Mouse (Mus musculus) hindbrain, embryonic 14.5 days (tissue): ENCODE measurements around the gene Trim62. TPM values are rescaled to one million over a fixed set of nuclear protein-coding genes. Genes with fewer than 3 reads are reported as not detected.
A peak's percentile ranks its signal among the peaks of the same experiment; 100 is the strongest.

Experiments used
- ATAC-seq: fragments of 200-750 bp; cut with Nextera tagmentation; 2 replicates; pipeline ENCODE4 v1.8.0; 2017; ENCODE audit warnings: moderate number of reproducible peaks, mild to moderate bottlenecking, moderate TSS enrichment, moderate library complexity; ENCODE audit not compliant: low FRiP score
- DNase-seq: peaks from one replicate; pipeline ENCODE4 v3.0.0-alpha.2; 2015; ENCODE audit warnings: low spot score
- H3K27ac ChIP-seq: fragments of 300-500 bp; sonication (generic); 2 replicates; pipeline ENCODE4 v1.5.1; 2014; ENCODE audit warnings: mild to moderate bottlenecking, moderate library complexity
- H3K27me3 ChIP-seq: fragments of 300-500 bp; sonication (generic); 2 replicates; pipeline ENCODE4 v1.6.1; 2014; ENCODE audit warnings: mild to moderate bottlenecking, low read length, mixed read lengths; ENCODE audit not compliant: control insufficient read depth, insufficient read depth
- H3K36me3 ChIP-seq: fragments of 300-500 bp; sonication (generic); replicated peaks from 2 replicates; pipeline ENCODE4 v1.6.1; 2014; ENCODE audit not compliant: control insufficient read depth, insufficient read depth
- H3K4me1 ChIP-seq: fragments of 300-500 bp; sonication (generic); replicated peaks from 2 replicates; pipeline ENCODE4 v1.6.1; 2014; ENCODE audit warnings: antibody characterized with exemption, low read length, mixed read lengths; ENCODE audit not compliant: control insufficient read depth, insufficient read depth
- H3K4me2 ChIP-seq: fragments of 300-500 bp; sonication (generic); replicated peaks from 2 replicates; pipeline ENCODE4 v1.6.1; 2014; ENCODE audit warnings: mild to moderate bottlenecking, moderate library complexity
- H3K4me3 ChIP-seq: fragments of 300-500 bp; sonication (generic); replicated peaks from 2 replicates; pipeline ENCODE4 v1.5.1; 2014; ENCODE audit warnings: mild to moderate bottlenecking, low read length
- H3K9ac ChIP-seq: fragments of 300-500 bp; sonication (generic); 2 replicates; pipeline ENCODE4 v1.6.1; 2014
- H3K9me3 ChIP-seq: fragments of 300-500 bp; sonication (generic); 2 replicates; pipeline ENCODE4 v1.6.1; 2016; ENCODE audit warnings: low read length; ENCODE audit not compliant: control insufficient read depth
- WGBS: fragments of 180-500 bp; shearing (Covaris S2); extraction: QIAGEN DNeasy Blood & Tissue Kit; methylation state at CpG from one replicate; pipeline ENCODE4 v1.1.7; 2014; 5-methylcytosine and 5-hydroxymethylcytosine counted together
- polyA plus RNA-seq: library from polyadenylated mRNA; unstranded; fragments of >200 nt; fragmentation: Nextera tagmentation; extraction: Ambion mirVana; gene quantifications from 2 replicates; pipeline ENCODE4 v1.2.1, GENCODE M21; 2014

Trim62 gene
- polyA plus RNA-seq, result 31.9 and 35.5 TPM in 2 replicates

DNA sequence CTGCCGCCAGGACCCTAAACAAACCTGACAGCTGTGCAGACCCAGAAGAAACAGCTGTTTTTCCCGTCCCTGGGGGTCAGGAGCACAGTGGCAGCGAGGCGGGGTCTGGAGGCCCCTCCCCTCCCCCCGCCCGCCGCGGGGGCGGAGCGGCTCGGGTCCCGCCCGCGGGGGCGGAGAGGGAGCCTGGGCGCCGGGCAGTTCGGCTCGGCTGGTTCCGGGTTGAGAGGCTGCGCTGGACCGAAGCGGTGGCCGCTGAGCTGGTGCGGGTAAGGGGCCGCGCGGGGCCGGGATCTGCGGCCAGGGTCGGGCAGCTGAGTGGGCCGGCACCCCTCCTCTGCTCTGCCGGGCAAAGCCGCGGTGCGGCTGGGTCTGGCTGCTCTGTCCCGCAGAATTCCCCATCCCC, at the start of gene Trim62:
Gene Trim62, plus strand, starts transcription at position 202 of the 403 bp plus-strand sequence.
- Histone ChIP-seq H3K4me1 (peaks cover 45% of the 10 kb centered on the region), H3K27ac (peak within 1 kb of the TSS; percentile 84), H3K9ac (peak within 1 kb of the TSS; percentile 86), H3K4me3 (peak within 1 kb of the TSS; percentile 88), H3K27me3 (no peaks in the 10 kb centered on the region), H3K4me2 (peak within 1 kb of the TSS; percentile 88), H3K36me3 (no peaks in the 10 kb centered on the region), H3K9me3 (no peaks in the 10 kb centered on the region)
- peak; percentile 67 for ATAC-seq
- WGBS, result under 1% methylated on average over 32 of the region's 37 CpGs
- DNase-seq, result peak; percentile 83

DNA sequence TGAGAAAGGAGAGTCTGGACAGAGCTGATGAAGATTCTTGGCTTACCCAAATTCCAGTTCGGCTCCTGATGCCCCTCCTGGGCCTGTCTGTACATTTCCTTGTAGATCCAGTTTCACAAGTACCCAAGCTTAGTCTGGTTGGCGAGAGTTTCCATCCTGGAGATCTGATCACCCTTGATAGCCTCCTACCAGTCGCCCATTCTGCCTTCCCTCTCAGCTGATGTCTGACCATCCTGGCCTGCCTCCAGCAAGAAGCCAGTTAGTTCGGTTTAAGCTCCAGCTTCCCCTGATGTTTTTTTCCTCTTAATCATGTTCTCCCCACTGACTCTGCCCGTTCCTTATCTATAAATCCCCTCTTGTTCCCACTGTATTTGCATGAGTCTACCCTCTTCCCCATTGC, 45.2 kb upstream of the Trim62 start:
- H3K4me3 ChIP-seq, result no peak overlapping the region
- no peak overlapping the region for H3K4me2 ChIP-seq
- no peak for DNase-seq
- no peaks in the 10 kb centered on the region for H3K36me3 ChIP-seq
- H3K4me1 ChIP-seq, result 0 out of 2 replicates have a peak, but pooled peaks cover 7% of the 10 kb centered on the region
- 70% methylated on average over 5 of the region's 5 CpGs for WGBS
- no peaks in the 10 kb centered on the region for H3K27me3 ChIP-seq
- no peaks in the 10 kb centered on the region for H3K9me3 ChIP-seq
- no peak overlapping the region for H3K27ac ChIP-seq
- H3K9ac ChIP-seq, result no peak overlapping the region
- no peak for ATAC-seq

DNA sequence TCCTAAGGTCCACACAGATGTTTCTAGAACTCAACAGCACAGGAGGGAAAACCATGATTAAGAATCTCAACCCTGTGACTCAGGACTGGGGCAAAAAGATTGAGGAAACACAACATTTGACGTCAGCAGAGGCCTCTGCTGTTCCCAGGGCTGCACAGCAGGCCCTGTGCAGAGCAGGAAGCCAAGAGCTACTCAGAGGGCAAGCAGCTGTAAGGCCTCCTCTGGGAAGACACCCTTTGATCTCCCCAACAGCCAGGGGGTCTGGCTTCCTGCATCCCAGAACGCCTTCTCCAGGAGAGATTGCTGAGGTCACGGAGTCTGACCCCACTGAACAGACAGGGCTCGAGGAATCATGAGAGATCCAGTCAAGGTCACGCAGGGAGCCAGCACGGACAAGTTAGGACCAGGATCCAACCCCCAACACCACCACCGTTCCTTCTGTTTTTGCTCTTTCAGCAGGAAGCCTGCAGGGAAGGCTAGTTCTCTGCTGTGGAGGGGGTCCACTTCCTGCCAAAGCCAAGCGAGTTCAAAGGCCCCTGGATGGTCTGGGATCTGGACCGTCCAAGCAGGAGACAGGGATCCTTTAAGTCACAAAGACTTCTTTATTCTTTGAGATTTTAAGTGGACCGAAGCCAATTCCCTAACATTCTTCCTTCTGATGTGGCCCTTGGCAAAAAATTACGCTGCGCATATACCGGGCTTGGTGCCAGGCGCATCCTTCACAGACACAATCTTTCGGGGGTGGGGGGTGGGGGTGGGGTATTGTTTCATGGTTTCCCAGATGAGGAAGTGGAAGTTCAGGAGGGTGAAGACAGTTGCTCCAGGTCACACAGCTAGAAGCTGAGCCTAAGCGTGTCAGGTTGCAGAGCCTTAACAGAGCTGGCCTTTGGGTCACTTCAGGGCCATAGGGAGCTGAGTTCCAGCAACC, 43.3 kb upstream of the Trim62 start:
- 52% methylated on average over 16 of the region's 16 CpGs for WGBS
- Histone ChIP-seq H3K4me3 (no peak overlapping the region), H3K4me2 (no peak overlapping the region), H3K4me1 (0 out of 2 replicates have a peak, but pooled peaks cover 7% of the 10 kb centered on the region), H3K36me3 (no peaks in the 10 kb centered on the region), H3K27ac (peak overlapping the region; percentile 72), H3K9me3 (no peaks in the 10 kb centered on the region), H3K27me3 (no peaks in the 10 kb centered on the region), H3K9ac (no peak overlapping the region)
- peak; percentile 24; the same call in 1 of the 2 replicates for ATAC-seq
- peak; percentile 53 for DNase-seq

DNA sequence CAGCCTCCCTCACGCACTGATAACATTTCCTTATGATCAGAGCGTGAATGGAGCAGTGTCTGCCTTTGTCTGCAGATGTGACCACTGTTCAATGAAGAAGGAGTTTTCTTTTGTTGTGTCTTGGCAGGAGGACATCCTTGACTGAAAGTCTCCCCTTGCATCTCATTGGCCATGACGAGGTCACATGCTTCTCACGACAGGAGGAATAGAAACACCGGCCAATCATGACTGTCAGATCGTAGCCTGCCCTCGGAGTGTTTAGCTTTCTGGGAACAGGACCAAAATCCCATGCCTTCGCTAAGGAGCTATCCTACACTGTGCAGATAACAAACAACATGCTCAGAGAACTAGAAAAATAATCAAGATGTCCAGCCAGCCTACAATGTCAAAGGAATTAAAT, 42.1 kb upstream of the Trim62 start:
- DNase-seq (peak; percentile 46), ATAC-seq (0 out of 2 replicates have a peak, but pooled peaks have one; percentile 37)
- Histone ChIP-seq H3K4me2 (no peak overlapping the region), H3K27ac (peak overlapping the region; percentile 54), H3K27me3 (no peaks in the 10 kb centered on the region), H3K4me3 (no peak overlapping the region), H3K36me3 (no peaks in the 10 kb centered on the region), H3K9ac (no peak overlapping the region), H3K4me1 (0 out of 2 replicates have a peak, but pooled peaks cover 7% of the 10 kb centered on the region), H3K9me3 (no peaks in the 10 kb centered on the region)
- 23% methylated on average over 8 of the region's 8 CpGs for WGBS

DNA sequence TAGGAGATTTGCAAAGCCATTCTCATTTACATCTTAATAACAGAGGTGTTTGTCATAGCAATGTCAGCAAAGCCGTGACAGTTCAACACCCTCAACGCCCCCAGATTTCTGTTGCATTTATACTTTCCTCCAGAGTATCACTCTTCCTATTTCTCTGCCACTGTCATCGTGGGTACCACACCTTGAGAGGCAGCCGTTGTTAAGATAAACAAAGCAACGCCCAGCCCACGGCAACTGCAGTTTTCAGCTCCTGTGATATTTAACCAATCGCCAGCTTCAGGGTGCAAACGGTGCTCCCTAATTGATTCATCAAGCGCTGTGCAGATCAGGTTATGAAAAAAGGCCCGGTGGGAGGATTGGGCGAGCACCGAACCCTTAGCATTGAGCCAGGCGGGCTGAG, 38.8 kb upstream of the Trim62 start:
- H3K4me1 ChIP-seq, result 0 out of 2 replicates have a peak, but pooled peaks cover 7% of the 10 kb centered on the region
- no peak overlapping the region for H3K4me3 ChIP-seq
- H3K4me2 ChIP-seq, result no peak overlapping the region
- no peak overlapping the region for H3K27ac ChIP-seq
- DNase-seq, result no peak
- no peak overlapping the region for H3K9ac ChIP-seq
- H3K9me3 ChIP-seq, result no peaks in the 10 kb centered on the region
- no peaks in the 10 kb centered on the region for H3K27me3 ChIP-seq
- H3K36me3 ChIP-seq, result no peaks in the 10 kb centered on the region
- 37% methylated on average over 13 of the region's 13 CpGs for WGBS
- no peak for ATAC-seq

DNA sequence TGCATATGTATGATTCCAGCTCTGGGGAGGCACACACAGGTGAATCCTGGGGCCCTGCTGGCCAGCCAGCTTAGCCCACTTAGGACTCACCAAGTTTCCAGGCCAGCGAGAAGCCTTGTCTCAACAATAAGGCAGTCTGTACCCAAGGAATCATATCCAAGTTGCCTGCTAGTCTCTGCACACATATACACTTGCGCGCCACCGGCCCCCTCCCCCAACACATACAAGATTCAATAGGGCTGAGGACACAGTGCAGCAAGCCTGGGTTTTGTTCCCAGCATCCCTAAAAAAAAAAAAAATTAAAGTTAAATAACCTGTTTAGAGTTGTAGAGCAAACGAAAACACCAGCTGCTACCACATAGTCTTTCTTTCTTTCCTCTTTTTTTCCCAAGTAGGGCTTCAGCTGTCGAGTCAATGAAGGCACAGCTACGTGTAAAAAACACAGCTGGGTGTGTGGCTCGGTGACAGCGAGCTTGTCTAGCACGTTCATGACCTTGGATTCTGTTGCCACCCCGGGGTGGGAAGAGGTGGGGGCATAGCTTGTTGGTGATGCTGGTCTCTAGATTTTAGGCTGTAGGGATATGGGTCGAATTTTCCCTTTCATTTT, 37.9 kb upstream of the Trim62 start:
- no peaks in the 10 kb centered on the region for H3K27me3 ChIP-seq
- no peak overlapping the region for H3K4me3 ChIP-seq
- no peak for ATAC-seq
- H3K9ac ChIP-seq, result no peak overlapping the region
- H3K4me2 ChIP-seq, result no peak overlapping the region
- H3K9me3 ChIP-seq, result no peaks in the 10 kb centered on the region
- no peak for DNase-seq
- 68% methylated on average over 12 of the region's 12 CpGs for WGBS
- H3K36me3 ChIP-seq, result no peaks in the 10 kb centered on the region
- H3K27ac ChIP-seq, result no peak overlapping the region
- 0 out of 2 replicates have a peak, but pooled peaks cover 5% of the 10 kb centered on the region for H3K4me1 ChIP-seq

DNA sequence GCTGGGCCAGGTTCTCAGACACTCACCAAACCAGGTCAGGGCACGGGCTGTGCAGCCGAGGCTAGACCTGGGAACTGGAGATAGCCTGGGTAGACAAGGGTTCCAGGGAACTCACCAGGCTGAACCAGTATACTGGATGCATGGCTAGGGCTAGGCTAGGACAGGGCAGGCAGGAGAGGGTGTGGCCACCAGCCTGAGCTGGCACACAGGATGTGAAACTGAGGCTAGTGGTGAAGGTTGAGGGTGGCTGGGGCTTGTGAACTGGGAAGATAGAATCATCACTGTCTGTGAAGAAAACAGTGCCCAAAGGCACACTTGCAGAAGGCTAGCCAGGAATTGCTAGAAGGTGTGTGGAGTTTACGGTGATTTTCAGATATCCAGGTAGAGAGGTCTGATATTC, 34.4 kb upstream of the Trim62 start:
- Histone ChIP-seq H3K4me1 (no peaks in the 10 kb centered on the region), H3K4me3 (no peak overlapping the region), H3K27ac (no peak overlapping the region), H3K27me3 (no peaks in the 10 kb centered on the region), H3K9ac (no peak overlapping the region), H3K4me2 (no peak overlapping the region), H3K9me3 (no peaks in the 10 kb centered on the region), H3K36me3 (no peaks in the 10 kb centered on the region)
- ATAC-seq (no peak), DNase-seq (no peak)
- WGBS, result 95% methylated on average over 3 of the region's 3 CpGs

DNA sequence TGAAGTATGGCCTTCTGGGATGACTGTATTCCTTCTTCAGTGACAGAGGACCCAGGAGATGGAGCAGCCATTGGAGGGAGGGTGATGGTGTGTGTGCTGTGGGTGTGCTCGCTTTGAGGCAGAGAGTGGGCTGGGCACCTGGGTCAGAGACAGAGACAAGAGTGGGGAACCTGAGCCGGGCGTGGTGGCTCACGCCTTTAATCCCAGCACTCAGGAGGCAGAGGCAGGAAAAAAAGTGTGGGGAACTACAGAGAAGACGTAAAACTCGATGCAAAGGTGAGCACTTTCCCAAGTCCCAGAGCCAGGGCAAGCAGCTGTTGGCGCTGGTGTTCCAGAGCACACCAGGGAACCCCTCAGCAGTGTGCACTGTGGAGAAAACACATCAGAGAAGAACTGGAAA, 33.7 kb upstream of the Trim62 start:
- Histone ChIP-seq H3K27me3 (no peaks in the 10 kb centered on the region), H3K9ac (no peak overlapping the region), H3K4me2 (no peak overlapping the region), H3K4me1 (no peaks in the 10 kb centered on the region), H3K9me3 (no peaks in the 10 kb centered on the region), H3K36me3 (no peaks in the 10 kb centered on the region), H3K4me3 (no peak overlapping the region), H3K27ac (no peak overlapping the region)
- no peak for DNase-seq
- ATAC-seq, result no peak
- WGBS, result 81% methylated on average over 7 of the region's 7 CpGs

DNA sequence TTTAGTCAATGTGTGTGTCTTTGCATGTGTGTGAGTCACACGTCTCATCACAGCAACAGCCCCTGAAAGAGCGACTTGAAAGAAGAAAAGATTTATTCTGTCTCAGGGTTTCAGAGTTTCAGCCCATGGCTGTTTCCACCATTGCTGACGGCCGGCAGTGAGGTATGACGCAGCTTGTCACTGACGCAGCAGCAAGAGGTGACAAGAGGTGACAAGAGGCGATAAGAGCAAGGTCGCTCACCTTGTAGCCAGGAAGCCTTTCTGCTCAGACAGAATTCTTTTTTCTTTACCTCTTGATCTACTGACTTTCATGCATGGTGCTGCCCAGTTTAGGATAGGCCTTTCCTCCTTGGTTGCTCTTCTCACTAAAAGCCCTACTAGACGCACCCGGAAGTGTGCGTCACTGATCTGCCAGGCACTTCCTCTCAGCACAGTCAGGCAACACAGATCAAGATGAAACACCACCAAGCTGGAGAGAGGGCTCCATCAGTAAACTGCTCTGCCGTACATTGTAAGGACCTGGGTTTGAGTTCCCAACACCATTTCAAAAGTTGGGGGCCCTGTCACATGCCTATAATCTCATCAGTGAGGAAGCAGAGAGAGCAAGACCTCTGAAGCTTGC, 31.0 kb upstream of the Trim62 start:
- H3K27ac ChIP-seq, result no peak overlapping the region
- ATAC-seq (no peak), DNase-seq (no peak)
- H3K4me1 ChIP-seq, result 0 out of 2 replicates have a peak, but pooled peaks cover 2% of the 10 kb centered on the region
- no peak overlapping the region for H3K4me2 ChIP-seq
- whole genome bisulfite sequencing, result 89% methylated on average over 12 of the region's 12 CpGs
- no peaks in the 10 kb centered on the region for H3K9me3 ChIP-seq
- no peak overlapping the region for H3K4me3 ChIP-seq
- no peaks in the 10 kb centered on the region for H3K36me3 ChIP-seq
- H3K27me3 ChIP-seq, result no peaks in the 10 kb centered on the region
- H3K9ac ChIP-seq, result no peak overlapping the region
